In genomic region chr8:106816431-106817170, GRCm38 (mm10) we compare ENCODE assay signal across 15 mouse cellular contexts. TPM values are rescaled to one million over a fixed set of nuclear protein-coding genes. Genes with fewer than 3 reads are reported as not detected.
DNase-seq lines count a peak whose midpoint lies in the region; ATAC-seq lines count a peak whose summit lies in the region.
"Had no signal": no experiment of that assay in that cellular context is flagged by ENCODE, and none has a peak within 500 bp of the region (broad histone marks: within the 10 kb centered on the region; RNA-seq: fewer than 3 reads in every experiment).

No protein-coding gene starts in this region.

- no peak overlapping the region for H3K9ac ChIP-seq in forebrain, embryonic 12.5 days
- H3K9ac ChIP-seq in midbrain, embryonic 11.5 days (ENCODE audit: low read length), result no peak overlapping the region
- H3K9ac ChIP-seq: liver, embryonic 15.5 days had no signal

- H3K9me3 ChIP-seq in forebrain, embryonic 12.5 days, result no peaks in the 10 kb centered on the region
- H3K9me3 ChIP-seq in forebrain, embryonic 10.5 days, result no peaks in the 10 kb centered on the region
- H3K9me3 ChIP-seq in midbrain, embryonic 11.5 days (ENCODE audit: control insufficient read depth, low read length), result no peaks in the 10 kb centered on the region
- no peaks in the 10 kb centered on the region for H3K9me3 ChIP-seq in midbrain, embryonic 10.5 days (replicated peaks)
- H3K9me3 ChIP-seq: liver, embryonic 15.5 days had no signal

- no peaks in the 10 kb centered on the region for H3K36me3 ChIP-seq in forebrain, embryonic 12.5 days (replicated peaks)
- peaks cover 15% of the 10 kb centered on the region for H3K36me3 ChIP-seq in forebrain, embryonic 10.5 days (replicated peaks)
- H3K36me3 ChIP-seq in midbrain, embryonic 11.5 days (ENCODE audit: control insufficient read depth, insufficient read depth, low read length), result no peaks in the 10 kb centered on the region
- H3K36me3 ChIP-seq in midbrain, embryonic 10.5 days, result peaks cover 11% of the 10 kb centered on the region
- H3K36me3 ChIP-seq: liver, embryonic 15.5 days had no signal

- ATAC-seq in forebrain, embryonic 12.5 days (ENCODE audit: low FRiP score), result no peak
- ATAC-seq in midbrain, embryonic 11.5 days (ENCODE audit: low FRiP score), result no peak
- ATAC-seq: Patski had no signal

- 61% methylated on average over 9 of the region's 9 CpGs for WGBS in forebrain, embryonic 12.5 days
- 88% methylated on average over 9 of the region's 9 CpGs for WGBS in forebrain, embryonic 10.5 days
- WGBS in midbrain, embryonic 11.5 days, result 89% methylated on average over 9 of the region's 9 CpGs
- 91% methylated on average over 9 of the region's 9 CpGs for WGBS in midbrain, embryonic 10.5 days

- H3K27me3 ChIP-seq in forebrain, embryonic 12.5 days, result no peaks in the 10 kb centered on the region
- no peaks in the 10 kb centered on the region for H3K27me3 ChIP-seq in forebrain, embryonic 10.5 days (ENCODE audit: poor library complexity, severe bottlenecking)
- no peaks in the 10 kb centered on the region for H3K27me3 ChIP-seq in midbrain, embryonic 11.5 days (ENCODE audit: control insufficient read depth, insufficient read depth, low read length)
- H3K27me3 ChIP-seq in midbrain, embryonic 10.5 days (ENCODE audit: low read depth, poor library complexity, severe bottlenecking), result no peaks in the 10 kb centered on the region
- H3K27me3 ChIP-seq: liver, embryonic 15.5 days; Patski had no signal

- no peak for DNase-seq in forebrain, embryonic 10.5 days (ENCODE audit: extremely low spot score, low spot score)
- peak; percentile 61 for DNase-seq in midbrain, embryonic 11.5 days (ENCODE audit: low spot score, missing footprints)
- DNase-seq in midbrain, embryonic 10.5 days (ENCODE audit: low spot score), result no peak
- peak; percentile 76 for DNase-seq in kidney, adult 9 months
- DNase-seq in layer of hippocampus, postnatal 14 days (ENCODE audit: low spot score in 2 of 2), result peak; percentile 52 to 85
- no peak for DNase-seq in frontal cortex, postnatal 25 days (ENCODE audit: low spot score in 2 of 2)
- DNase-seq in left cerebral cortex, postnatal 36 days (ENCODE audit: low spot score in 2 of 2), result no peak
- DNase-seq: adrenal gland, postnatal 25 days; cerebellum, postnatal 36 days; retina, postnatal 1 day had no signal

- H3K4me1 ChIP-seq in forebrain, embryonic 12.5 days, result peaks cover 9% of the 10 kb centered on the region; the same call in 1 of the 2 replicates
- H3K4me1 ChIP-seq in forebrain, embryonic 10.5 days, result peaks cover 17% of the 10 kb centered on the region
- H3K4me1 ChIP-seq in midbrain, embryonic 11.5 days (ENCODE audit: control insufficient read depth, insufficient read depth, low read length), result no peaks in the 10 kb centered on the region
- H3K4me1 ChIP-seq in midbrain, embryonic 10.5 days, result peaks cover 6% of the 10 kb centered on the region
- H3K4me1 ChIP-seq: liver, embryonic 15.5 days had no signal

- peak overlapping the region; percentile 59 for H3K27ac ChIP-seq in forebrain, embryonic 12.5 days
- H3K27ac ChIP-seq in forebrain, embryonic 10.5 days, result no peak overlapping the region
- H3K27ac ChIP-seq in midbrain, embryonic 11.5 days (ENCODE audit: low read depth, low read length), result no peak overlapping the region
- H3K27ac ChIP-seq in midbrain, embryonic 10.5 days (replicated peaks), result no peak overlapping the region
- H3K27ac ChIP-seq: left cerebral cortex, adult 2 months; liver, embryonic 15.5 days had no signal

- H3K4me3 ChIP-seq in forebrain, embryonic 12.5 days (replicated peaks), result no peak overlapping the region
- no peak overlapping the region for H3K4me3 ChIP-seq in forebrain, embryonic 10.5 days
- no peak overlapping the region for H3K4me3 ChIP-seq in midbrain, embryonic 11.5 days (ENCODE audit: low read depth, low read length)
- no peak overlapping the region for H3K4me3 ChIP-seq in midbrain, embryonic 10.5 days
- H3K4me3 ChIP-seq: left cerebral cortex, adult 2 months; liver, embryonic 15.5 days had no signal

- intact Hi-C loops in left cerebral cortex, postnatal 36 days (cut with DNase I), result no loop called here

- no peak overlapping the region for H3K4me2 ChIP-seq in forebrain, embryonic 12.5 days
- no peak overlapping the region for H3K4me2 ChIP-seq in midbrain, embryonic 11.5 days
- H3K4me2 ChIP-seq: heart, embryonic 11.5 days; liver, embryonic 15.5 days had no signal

RNA-seq across cellular contexts. Expression of gene Has3, which starts 53.4 kb away (rescaled TPM):
- 0.56 and 0.62 TPM in 2 replicates for polyA plus RNA-seq in forebrain, embryonic 12.5 days (2016; fragmentation: Nextera tagmentation; extraction: Ambion mirVana)
- polyA plus RNA-seq in forebrain, embryonic 10.5 days (2016; fragmentation: Nextera tagmentation; extraction: Ambion mirVana), result 0.25 and 0.26 TPM in 2 replicates
- polyA plus RNA-seq in midbrain, embryonic 11.5 days (2014; fragmentation: Nextera tagmentation; extraction: Ambion mirVana), result 0.10 and 0.14 TPM in 2 replicates
- 0.07 and 0.12 TPM in 2 replicates for polyA plus RNA-seq in midbrain, embryonic 10.5 days (2016; fragmentation: Nextera tagmentation; extraction: Ambion mirVana)
- total RNA-seq in layer of hippocampus, postnatal 14 days (2021), result 1 to 10 TPM; 4.3 to 4.7 TPM
- total RNA-seq in left cerebral cortex, postnatal 36 days (2021), result 1 to 10 TPM; 1.1 to 1.6 TPM

Comparison
In these comparisons a context has a peak if more than half of its experiments do, and no peak if none do; other contexts are left out.
1. DNase-seq: peak in midbrain, embryonic 11.5 days (single experiment), kidney, adult 9 months (single experiment) and layer of hippocampus, postnatal 14 days (2 of 2); none in forebrain, embryonic 10.5 days (single experiment), midbrain, embryonic 10.5 days (single experiment), frontal cortex, postnatal 25 days (0 of 2) and left cerebral cortex, postnatal 36 days (0 of 2).